ENCODE assay signal across 12 mouse cellular contexts in the genomic region with DNA sequence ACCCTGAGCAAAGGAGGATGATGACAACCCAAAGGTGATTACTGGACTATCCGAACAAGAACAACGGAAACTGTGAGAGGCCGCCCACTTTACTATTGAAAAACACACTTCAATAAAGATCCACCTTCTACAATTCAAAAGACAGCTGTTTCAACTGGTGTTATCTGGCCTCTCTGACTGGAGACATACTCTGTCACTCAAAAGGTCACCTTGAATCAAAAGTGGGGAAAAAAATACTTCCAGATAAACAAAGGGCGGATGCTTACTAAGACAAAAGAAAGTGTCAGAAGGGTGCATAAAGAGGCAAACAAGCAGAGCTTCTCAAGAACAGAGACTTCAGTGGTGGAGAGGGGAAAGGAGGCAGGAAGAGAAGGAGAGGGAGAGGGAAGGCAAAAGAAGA.
"Had no signal": no experiment of that assay in that cellular context is flagged by ENCODE, and none has a peak within 500 bp of the region (broad histone marks: within the 10 kb centered on the region; RNA-seq: fewer than 3 reads in every experiment).

No protein-coding gene starts in this region.

- DNase-seq: lung, embryonic 14.5 days; lung, postnatal 10 days; lung, postnatal 4 days; midbrain, embryonic 14.5 days; right cerebral cortex, adult 18-20 months; right cerebral cortex, postnatal 25 days; right cerebral cortex, postnatal 4 days; spleen, adult 18-20 months; thymus, adult 18-20 months; thymus, postnatal 14 days; thymus, postnatal 36 days had no signal

- ATAC-seq: midbrain, embryonic 16.5 days had no signal
